Mouse (Mus musculus) left cerebral cortex, postnatal 14 days (tissue): ENCODE measurements around the gene Sec22a. TPM values are rescaled to one million over a fixed set of nuclear protein-coding genes. Genes with fewer than 3 reads are reported as not detected.
A peak's percentile ranks its signal among the peaks of the same experiment; 100 is the strongest.

ENCODE experiments used
- DNase-seq, 2 experiments: peaks; one replicate each; pipeline ENCODE4 v3.0.0; 2021 to 2022; ENCODE audit warnings: low spot score in 2 of 2, mixed read lengths in 1 of 2
- intact Hi-C: fragments of 180-260 bp; cut with DNase I; formaldehyde crosslinking; loops from one replicate; pipeline ENCODE4 v1.15.1; 2025
- long read RNA-seq, 2 experiments: library from polyadenylated mRNA; stranded (forward); transcript quantifications; one replicate each; pipeline ENCODE4 v2.0.0; 2021
- total RNA-seq, 2 experiments: library from RNA; stranded (reverse); gene quantifications; 2 replicates each; pipeline ENCODE4 v1.2.3; 2021

Sec22a gene
- 10 to 100 TPM; 14.6 to 18.5 TPM for total RNA-seq
- long read RNA-seq, experiment 1, transcript Sec22a-201 (7 exons, 3,992 nt) = major isoform, 15 of 20 reads
- long read RNA-seq, experiment 1, partial matches to known transcripts = 1 of 20 reads
- long read RNA-seq, experiment 1, other reads (novel, unspliced or antisense) = 4 of 20 reads
- long read RNA-seq, experiment 2, transcript Sec22a-201 (7 exons, 3,992 nt) = major isoform, 17 of 18 reads
- long read RNA-seq, experiment 2, partial matches to known transcripts = 0 of 18 reads
- long read RNA-seq, experiment 2, other reads (novel, unspliced or antisense) = 1 of 18 reads

- intact Hi-C loops = no loop called here
- DNase-seq = peak; percentile 92 to 95
These were observed at the start of gene Sec22a for GRCm38 (mm10) chr16:35363150-35364062. Sec22a (minus strand) TSS chr16:35363918.

GRCm38 (mm10) chr16:35406706-35407105 lies 43.0 kb upstream of the Sec22a start:
- DNase-seq = no peak
- intact Hi-C loops = no loop called here

- intact Hi-C loops = no loop called here
- no peak for DNase-seq
These were observed 42.4 kb upstream of the Sec22a start for GRCm38 (mm10) chr16:35406166-35406565.

GRCm38 (mm10) chr16:35405348-35406080 lies 41.8 kb upstream of the Sec22a start:
- no peak for DNase-seq
- intact Hi-C loops = no loop called here

GRCm38 (mm10) chr16:35404864-35405263 lies 41.1 kb upstream of the Sec22a start:
- intact Hi-C loops = no loop called here

GRCm38 (mm10) chr16:35403891-35404290 lies 40.2 kb upstream of the Sec22a start:
- intact Hi-C loops = no loop called here
- no peak for DNase-seq

More at GRCm38 (mm10) chr16:35404864-35405263, 41.1 kb upstream of the Sec22a start:
- no peak for DNase-seq

GRCm38 (mm10) chr16:35403356-35403755 lies 39.6 kb upstream of the Sec22a start:
- intact Hi-C loops = no loop called here
- DNase-seq = no peak

GRCm38 (mm10) chr16:35392813-35393212 lies 29.1 kb upstream of the Sec22a start:
- DNase-seq = no peak
- intact Hi-C loops = no loop called here

- intact Hi-C loops = no loop called here
- DNase-seq = no peak
These were observed 21.9 kb upstream of the Sec22a start for GRCm38 (mm10) chr16:35385654-35386053.

- no peak for DNase-seq
- intact Hi-C loops = no loop called here
These were observed 16.3 kb upstream of the Sec22a start for GRCm38 (mm10) chr16:35380048-35380447.

- no peak for DNase-seq
These were observed 15.6 kb upstream of the Sec22a start for GRCm38 (mm10) chr16:35379344-35379743.

GRCm38 (mm10) chr16:35364063-35364428 lies 328 bp upstream of the Sec22a start:
- DNase-seq = no peak
- intact Hi-C loops = no loop called here

More at GRCm38 (mm10) chr16:35379344-35379743, 15.6 kb upstream of the Sec22a start:
- intact Hi-C loops = no loop called here

GRCm38 (mm10) chr16:35362221-35362620 lies 1.5 kb downstream of the Sec22a start:
- no peak for DNase-seq
- intact Hi-C loops = no loop called here

- intact Hi-C loops = no loop called here
- peak; percentile 31 to 37 for DNase-seq
These were observed 3.1 kb downstream of the Sec22a start for GRCm38 (mm10) chr16:35360593-35360992.

- no peak for DNase-seq
- intact Hi-C loops = no loop called here
These were observed 6.3 kb downstream of the Sec22a start for GRCm38 (mm10) chr16:35357449-35357848.

- intact Hi-C loops = no loop called here
- no peak for DNase-seq
These were observed 33.3 kb downstream of the Sec22a start for GRCm38 (mm10) chr16:35330451-35330850.

- intact Hi-C loops = loop anchor here (5.0 to 10.0 kb wide), 4 partner anchors 215 to 493 kb away; no protein-coding TSS in a partner anchor
- no peak for DNase-seq
These were observed 43.9 kb downstream of the Sec22a start for GRCm38 (mm10) chr16:35319773-35320172.

GRCm38 (mm10) chr16:35319335-35319734 lies 44.4 kb downstream of the Sec22a start:
- peak in 1 of 2 experiments; percentile 62 for DNase-seq

GRCm38 (mm10) chr16:35318397-35318796 lies 45.3 kb downstream of the Sec22a start:
- no peak for DNase-seq
- intact Hi-C loops = loop anchor here (5.0 to 10.0 kb wide), 3 partner anchors 216 to 409 kb away; no protein-coding TSS in a partner anchor

More at GRCm38 (mm10) chr16:35319335-35319734, 44.4 kb downstream of the Sec22a start:
- intact Hi-C loops = loop anchor here (5.0 to 10.0 kb wide), 3 partner anchors 215 to 408 kb away; no protein-coding TSS in a partner anchor
